Mouse (Mus musculus) yolk sac, embryonic 10.5 days (tissue): ENCODE measurements at regions not wholly inside any gene's neighbourhood (a gene's known extent, or its start where the extent isn't known, plus 50 kb on each side); places are given as distances from the start of the nearest gene placed in this dataset.

Experiments
- DNase-seq: peaks from one replicate; pipeline ENCODE4 v3.0.0-alpha.2; 2017; ENCODE audit warnings: low spot score

GRCm38 (mm10) chr13:38878718-38879669 lies 81.7 kb downstream of the Slc35b3 start:
- no peak for DNase-seq

DNA sequence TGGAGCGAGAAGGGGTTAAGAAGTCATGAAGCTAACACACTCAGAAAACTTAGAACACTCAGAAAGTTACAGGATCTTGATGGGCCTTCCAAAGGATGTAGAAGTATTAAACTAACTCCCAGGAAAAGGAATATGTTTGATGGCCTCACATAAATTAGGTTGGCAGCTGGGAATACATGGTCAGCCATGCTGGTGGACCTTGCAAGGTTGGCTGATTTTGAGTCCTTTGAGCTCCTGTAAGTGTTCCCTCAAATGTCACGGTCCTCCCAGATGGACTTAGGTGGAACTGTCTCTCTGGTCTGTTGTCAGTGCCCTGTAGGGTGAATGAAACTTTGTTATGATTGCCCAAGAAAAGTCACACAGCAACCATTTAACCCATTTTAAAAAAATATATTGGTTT lies 84.8 kb downstream of the Slc35b3 start:
- no peak for DNase-seq

DNA sequence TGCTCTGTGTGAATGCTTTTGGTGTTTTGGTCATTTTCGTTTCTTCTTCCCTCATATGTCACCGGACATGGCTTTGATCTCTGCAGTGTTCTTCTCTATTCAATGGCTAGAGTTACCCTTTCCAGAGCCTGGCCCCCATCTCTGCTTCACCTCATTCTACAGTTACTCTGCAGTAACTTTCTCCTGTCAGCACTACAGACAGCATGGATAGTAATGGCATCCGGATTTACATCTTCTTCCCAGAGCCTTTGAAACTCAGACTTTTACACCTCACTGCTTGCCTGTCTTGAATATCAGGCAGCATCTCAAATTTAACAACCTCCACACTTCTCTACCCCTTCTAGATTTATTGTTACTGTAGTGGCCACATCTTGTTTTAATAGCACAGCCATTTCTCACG lies 96.7 kb downstream of the Slc35b3 start:
- peak; percentile 4 for DNase-seq

DNA sequence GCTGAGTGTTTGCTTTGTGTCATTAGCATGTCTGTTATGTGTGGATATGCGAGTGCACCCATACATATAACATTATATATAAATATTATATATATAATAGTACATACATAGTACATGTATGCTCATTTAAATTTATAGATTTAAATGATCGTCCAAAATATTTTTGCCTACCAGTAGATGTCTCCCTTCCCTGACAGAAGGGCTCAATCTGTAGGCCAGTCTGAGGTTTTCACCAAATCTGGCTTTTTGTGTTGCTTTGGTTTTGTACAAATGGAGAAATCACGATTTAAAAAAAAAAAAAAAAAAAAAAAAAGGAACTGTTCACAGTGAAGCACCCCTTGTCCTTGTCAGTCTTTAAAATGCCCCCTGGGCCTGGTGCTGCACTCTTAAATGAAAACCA lies 104.9 kb downstream of the Slc35b3 start:
- no peak for DNase-seq

- no peak for DNase-seq
These were observed 105.7 kb downstream of the Slc35b3 start for GRCm38 (mm10) chr13:38854986-38855385.

GRCm38 (mm10) chr13:38852868-38853267 lies 107.8 kb downstream of the Slc35b3 start:
- no peak for DNase-seq

- no peak for DNase-seq
These were observed 108.9 kb downstream of the Slc35b3 start for GRCm38 (mm10) chr13:38851820-38852219.

DNA sequence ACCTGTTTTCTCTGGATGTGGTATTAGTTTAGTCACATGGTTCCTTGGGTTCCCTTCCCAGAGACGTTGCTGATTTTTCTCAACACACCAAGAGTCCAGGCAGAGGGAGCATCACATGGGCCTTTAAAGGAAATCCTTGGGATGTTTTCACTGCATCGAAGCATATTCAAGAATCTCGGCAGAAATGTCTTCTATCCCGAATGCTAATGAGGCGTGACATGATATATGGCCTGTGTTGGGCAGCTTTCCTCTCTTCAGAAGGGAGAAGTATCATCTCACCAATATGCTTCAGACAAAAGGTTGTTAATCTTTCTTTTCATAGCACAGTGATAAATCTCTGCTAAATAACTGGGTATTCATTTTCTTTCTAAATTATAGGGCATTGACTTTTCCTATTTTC lies 122.4 kb downstream of the Slc35b3 start:
- no peak for DNase-seq

DNA sequence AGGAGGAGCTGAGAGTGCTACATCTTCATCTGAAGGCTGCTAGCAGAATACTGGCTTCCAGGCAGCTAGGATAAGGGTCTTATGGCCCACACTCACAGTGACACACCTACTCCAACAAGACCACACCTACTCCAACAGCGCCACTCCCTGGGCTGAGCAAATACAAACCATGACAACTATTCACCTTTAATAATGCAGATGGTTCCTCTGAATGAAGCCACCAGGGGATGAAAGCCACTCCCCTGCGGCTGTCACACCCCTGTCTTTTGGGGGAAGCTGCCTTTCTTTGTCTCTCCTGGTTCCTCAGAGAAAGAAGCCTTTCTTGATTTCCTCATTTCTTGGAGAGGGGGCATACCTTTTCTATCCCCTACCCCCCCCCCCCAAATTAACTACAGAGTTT lies 135.0 kb downstream of the Slc35b3 start:
- DNase-seq: no peak

DNA sequence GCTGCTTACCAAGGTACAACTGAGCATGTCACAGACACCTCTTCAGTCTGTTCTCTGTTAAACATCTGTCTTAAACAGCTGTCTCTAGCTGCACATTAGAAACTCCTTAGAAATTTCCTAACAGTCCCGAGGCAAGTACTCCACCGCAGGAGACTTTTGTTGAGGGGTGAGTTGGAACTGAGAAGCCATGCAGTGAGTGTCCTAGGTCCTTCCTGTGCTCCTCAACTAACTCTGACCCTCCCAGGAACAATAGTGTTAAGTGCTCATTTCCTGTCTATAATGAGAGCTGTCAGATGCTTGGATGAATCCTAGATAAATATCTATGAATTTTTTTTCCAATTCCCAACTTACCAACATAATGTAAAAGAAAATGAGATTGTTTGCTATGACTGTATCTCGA lies 141.1 kb downstream of the Slc35b3 start:
- no peak for DNase-seq

- no peak for DNase-seq
These were observed 141.9 kb downstream of the Slc35b3 start for GRCm38 (mm10) chr13:38818781-38819180.

DNA sequence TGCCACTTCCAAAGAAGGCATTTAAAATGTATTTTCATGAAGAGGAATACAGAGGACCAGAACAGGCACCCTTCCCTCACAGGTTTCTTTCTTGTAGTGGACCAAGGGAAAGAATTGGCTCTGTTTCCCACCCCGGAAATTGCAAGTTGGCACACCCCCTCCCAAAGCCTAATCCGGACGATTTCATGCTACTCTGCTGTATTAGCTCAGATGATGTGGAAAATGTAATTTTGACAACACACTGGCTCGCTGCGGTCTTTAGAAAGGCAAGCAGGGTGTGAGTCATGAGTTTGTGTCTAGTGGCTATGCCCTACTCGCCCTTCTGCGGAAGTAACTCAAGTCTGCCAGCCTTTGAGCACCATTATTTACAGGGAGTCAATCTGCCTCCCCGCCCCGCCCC lies 144.4 kb downstream of the Slc35b3 start:
- no peak for DNase-seq

DNA sequence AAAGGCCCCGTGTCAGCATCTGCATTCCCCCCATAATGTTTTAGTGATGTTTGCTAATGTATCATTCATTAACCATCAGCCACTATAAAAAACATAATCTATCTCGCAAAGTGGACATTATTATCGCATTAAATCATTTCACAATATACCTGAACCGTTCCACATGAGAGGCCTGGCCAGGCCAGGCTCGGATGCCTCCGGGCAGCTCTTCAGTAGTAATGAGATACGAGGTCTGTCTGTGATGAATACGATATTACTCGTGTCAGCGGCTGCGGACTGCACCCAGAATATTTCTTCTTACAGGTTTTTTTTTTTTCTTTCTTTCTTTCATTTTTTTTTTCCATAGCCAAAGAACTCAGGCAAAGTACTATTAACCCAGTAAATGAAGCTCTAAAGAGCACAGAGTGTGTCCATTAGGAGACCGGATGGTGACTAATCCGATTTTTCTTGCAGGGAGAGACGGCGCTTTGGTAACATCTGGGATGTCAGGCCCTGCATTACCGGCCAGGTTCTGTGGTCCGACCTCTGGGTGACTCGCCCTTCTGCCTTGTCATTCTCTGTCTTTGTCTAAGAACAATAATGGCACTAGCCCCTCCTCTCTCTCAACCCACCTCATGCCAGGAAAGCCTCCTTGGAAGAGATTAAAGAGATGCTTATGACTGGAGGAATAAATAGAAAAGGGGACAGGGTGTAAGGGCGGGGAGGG lies 145.5 kb downstream of the Slc35b3 start:
- no peak for DNase-seq

DNA sequence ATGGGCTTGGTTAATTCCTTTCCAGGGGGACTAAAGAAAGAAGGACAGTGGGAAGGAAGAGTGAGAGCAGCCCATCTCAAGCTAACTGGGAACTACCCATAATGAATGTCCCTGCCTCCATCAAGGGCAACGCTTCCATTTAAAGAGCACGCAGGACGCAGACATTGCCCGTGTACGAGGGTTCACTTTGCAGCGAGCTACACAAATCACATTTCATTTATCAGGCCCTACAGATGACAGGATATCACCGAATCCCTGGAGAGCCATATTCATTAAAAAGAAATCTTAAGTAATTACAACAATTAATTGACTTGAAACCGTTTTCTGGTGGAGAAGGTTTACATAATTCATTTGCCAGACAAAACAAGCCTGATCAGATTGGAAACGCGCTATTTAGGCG lies 139.7 kb upstream of the Eef1e1 start:
- no peak for DNase-seq

- DNase-seq: no peak
These were observed 134.6 kb upstream of the Eef1e1 start for GRCm38 (mm10) chr13:38793456-38793855.

DNA sequence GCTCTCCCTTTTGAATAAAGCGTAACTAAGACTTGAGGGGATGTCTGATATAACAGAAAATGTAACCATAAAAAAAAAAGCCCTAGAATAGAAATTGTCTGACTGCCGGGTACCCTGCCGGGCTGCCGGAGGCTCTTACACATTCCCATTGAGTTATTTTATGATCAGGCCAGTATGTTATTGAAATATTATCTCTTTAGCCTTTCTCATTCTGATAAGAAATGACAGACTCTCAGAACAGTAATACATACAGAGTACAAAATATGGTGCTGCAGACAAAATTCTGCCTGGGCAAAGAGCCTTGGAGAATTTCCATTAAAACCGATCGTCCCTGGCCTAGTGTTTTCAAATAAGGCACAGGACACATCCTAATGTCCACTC lies 121.8 kb upstream of the Eef1e1 start:
- no peak for DNase-seq

- no peak for DNase-seq
These were observed 121.2 kb upstream of the Eef1e1 start for GRCm38 (mm10) chr13:38779984-38780629.

GRCm38 (mm10) chr13:38776546-38776945 lies 117.7 kb upstream of the Eef1e1 start:
- no peak for DNase-seq

DNA sequence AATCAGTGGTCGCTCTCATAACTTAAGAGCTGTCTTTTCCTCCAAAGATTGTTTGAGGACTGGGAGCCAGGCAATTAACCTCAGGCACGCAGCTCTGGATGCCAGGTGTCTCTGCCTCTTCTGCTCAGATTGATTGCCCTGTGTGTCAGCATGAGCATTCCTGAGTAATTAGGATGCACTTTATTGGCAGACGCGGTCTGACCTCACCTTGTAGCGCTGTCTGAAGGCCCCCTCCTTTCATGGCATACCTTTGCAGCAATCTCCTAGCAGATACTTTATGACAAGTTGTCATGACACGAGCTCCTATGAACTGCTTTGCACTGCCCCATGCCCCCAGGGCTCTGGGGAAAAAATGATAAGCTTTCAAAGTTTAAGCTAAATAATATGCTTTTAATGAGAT lies 114.1 kb upstream of the Eef1e1 start:
- DNase-seq: no peak

- no peak for DNase-seq
These were observed 107.3 kb upstream of the Eef1e1 start for GRCm38 (mm10) chr13:38766133-38766532.

- DNase-seq: no peak
These were observed 101.4 kb upstream of the Eef1e1 start for GRCm38 (mm10) chr13:38760261-38760660.

DNA sequence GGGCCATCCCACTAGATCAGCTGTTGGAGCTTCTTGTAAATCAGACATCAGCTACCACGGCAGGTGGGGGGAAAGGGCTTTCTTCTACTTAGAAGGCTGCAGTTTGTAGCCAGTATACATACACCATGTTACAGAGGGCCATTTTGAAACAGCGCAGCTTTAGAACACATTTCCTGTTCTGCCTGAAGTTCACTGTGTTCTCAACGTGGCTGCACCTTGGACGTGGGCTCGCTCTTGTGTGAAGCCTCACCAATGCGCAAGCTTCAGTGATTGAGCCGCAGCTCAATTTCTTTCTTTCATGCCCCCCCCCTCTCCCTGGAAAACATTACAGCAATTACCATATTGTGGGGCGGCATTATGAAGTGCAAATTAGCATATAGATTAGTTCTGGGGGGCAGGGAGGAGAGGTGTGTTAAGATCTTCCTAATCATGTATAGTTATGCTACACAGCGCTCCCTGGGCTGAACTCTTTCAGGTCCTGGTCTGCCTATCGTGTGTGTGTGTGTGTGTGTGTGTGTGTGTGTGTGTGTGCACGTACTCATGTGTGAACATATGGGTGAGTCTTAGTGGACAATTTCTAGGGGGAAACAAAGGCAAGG lies 97.9 kb upstream of the Eef1e1 start:
- DNase-seq: no peak
